Mouse (Mus musculus) 3134 (cell line): ENCODE results near the gene Fads2.

Experiments used
- DNase-seq: peaks from one replicate; pipeline ENCODE4 v3.0.0-alpha.2; 2011; ENCODE audit warnings: low spot score; ENCODE audit not compliant: insufficient read length; ENCODE audit errors: extremely low read depth

The Fads2 gene

GRCm38 (mm10) chr19:10062862-10063261 is 38.7 kb downstream of the Fads2 start:
- no peak for DNase-seq

DNA sequence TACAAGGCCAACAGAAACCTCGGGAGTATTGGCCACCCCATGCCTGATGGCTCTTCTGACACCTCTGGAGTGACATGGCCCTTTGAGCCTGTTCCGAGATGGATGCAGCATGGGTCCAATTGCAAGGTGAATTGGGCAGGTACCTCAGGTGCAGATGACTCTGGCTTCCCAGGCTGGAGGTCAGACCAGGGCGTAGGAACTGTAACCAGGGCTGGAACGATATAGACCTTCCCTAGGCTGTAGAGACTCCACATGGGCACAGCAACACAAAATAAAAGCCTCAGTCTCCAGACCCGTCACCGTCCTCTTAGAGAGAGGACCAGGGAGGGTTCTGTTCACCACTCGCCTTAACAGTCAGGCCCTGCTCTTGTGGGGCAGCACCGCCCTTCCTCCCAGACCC is 39.3 kb downstream of the Fads2 start:
- no peak for DNase-seq

GRCm38 (mm10) chr19:10061624-10062023 is 39.9 kb downstream of the Fads2 start:
- DNase-seq: no peak

GRCm38 (mm10) chr19:10060783-10061590 is 40.6 kb downstream of the Fads2 start:
- no peak for DNase-seq

- no peak for DNase-seq
Observed at GRCm38 (mm10) chr19:10059911-10060567, 41.5 kb downstream of the Fads2 start.

- DNase-seq: no peak
Observed at GRCm38 (mm10) chr19:10058876-10059427, 42.6 kb downstream of the Fads2 start.

GRCm38 (mm10) chr19:10058352-10058825 is 43.2 kb downstream of the Fads2 start:
- no peak for DNase-seq

GRCm38 (mm10) chr19:10057486-10058351 is 43.8 kb downstream of the Fads2 start:
- DNase-seq: peak; percentile 24

DNA sequence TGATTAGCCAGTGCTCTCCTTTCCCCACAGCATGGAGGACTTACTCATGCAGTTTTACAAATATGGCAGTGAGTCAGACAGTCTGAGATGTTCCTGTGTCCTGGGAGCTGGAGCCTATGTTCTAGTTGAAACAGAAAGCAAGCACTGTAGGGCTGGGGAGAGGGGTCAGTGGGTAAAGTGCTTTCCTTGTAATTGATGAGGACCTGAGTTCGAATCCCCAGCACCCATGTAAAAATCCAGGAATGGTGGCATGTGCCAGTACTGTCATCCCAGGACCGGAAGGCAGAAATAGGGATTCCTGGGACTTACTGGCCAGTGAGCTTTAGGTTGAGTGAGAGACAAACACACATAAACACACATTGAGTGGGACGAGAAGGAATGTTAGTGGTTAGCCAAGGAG is 44.9 kb downstream of the Fads2 start:
- no peak for DNase-seq

DNA sequence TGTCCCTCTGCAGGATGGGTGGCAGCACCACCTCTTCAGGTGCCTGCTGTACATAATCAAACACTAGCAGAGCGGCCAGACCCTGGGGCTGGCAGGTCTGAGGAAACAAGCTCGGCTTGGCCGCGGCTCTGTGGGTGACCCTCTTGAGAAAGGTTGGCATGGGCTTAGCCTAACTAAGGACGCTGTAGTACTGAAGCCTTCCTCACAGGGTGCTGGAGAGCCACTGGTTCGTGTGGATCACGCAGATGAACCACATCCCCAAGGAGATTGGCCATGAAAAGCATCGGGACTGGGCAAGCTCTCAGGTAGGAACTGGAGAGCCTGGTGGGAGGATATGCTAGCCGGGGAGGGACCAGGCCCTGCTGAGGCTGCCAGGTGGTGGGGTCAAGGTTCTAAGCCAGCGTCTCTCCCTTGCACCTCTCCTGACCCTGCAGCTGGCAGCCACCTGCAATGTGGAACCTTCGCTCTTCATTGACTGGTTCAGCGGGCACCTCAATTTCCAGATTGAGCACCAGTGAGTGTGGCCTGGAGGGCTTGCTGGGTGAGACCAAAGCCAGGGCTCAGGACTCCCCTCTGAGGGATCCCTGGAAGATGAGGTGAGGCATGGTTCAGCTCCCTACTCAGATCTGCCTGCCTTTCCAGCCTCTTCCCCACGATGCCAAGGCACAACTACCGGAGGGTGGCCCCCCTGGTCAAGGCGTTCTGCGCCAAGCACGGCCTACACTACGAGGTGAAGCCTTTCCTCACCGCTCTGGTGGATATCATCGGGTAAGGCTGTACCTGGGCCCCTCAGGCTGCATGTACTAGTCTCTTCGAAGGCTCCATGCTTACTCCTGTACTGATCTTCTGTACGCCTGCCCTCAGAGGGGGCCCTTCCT is 45.5 kb downstream of the Fads2 start:
- no peak for DNase-seq

DNA sequence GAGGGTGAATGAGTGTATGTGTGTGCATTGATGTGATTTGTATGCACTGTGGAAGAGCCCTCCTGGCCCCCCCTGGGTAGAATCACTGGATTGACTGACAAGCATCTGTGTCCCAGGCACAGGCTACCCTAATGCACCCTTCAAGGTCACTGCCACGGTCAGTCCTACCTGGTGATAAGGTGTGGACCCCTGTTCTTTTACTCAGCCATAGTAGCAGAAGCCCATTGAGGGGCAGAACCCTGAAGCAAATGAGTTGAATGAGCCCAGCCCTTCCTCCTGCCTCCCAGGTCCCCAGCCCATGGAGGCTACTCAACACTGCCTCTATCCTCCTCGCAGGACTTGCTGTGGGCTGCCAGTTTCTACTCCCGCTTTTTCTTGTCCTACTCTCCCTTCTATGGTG is 46.3 kb downstream of the Fads2 start:
- no peak for DNase-seq

DNA sequence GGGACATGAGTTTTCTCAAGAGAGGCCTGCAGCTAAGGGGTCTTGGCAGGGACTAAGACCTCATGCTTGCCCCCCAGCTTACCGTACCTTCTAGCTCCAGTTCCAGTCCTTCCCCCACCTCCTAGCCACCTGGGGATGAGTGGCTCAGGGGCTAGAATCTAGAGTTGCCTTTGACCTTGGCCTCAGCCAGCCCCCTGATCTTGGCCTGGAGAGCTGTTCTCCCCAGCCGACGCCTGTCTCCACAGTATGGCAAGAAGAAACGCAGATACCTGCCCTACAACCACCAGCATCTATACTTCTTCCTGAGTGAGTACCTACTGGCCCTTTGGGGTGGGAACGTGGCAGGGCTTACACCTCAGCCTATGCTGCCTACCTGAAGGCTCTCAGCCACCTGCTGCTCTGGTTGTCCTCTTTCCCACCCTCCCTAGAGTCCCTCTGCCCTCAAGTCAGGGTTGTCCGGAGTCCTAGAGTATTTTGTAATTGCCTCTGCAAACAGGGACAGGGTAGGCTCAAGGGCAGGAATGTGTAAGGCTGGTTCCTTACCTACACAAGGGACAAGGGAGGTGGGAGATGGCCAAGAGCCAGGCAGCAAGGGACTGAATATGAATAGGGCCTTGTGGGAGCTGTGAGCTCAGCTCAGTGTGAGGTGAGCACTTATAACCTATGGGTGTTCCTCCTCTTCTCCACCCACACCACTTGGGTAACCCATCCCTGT is 47.0 kb downstream of the Fads2 start:
- no peak for DNase-seq

DNA sequence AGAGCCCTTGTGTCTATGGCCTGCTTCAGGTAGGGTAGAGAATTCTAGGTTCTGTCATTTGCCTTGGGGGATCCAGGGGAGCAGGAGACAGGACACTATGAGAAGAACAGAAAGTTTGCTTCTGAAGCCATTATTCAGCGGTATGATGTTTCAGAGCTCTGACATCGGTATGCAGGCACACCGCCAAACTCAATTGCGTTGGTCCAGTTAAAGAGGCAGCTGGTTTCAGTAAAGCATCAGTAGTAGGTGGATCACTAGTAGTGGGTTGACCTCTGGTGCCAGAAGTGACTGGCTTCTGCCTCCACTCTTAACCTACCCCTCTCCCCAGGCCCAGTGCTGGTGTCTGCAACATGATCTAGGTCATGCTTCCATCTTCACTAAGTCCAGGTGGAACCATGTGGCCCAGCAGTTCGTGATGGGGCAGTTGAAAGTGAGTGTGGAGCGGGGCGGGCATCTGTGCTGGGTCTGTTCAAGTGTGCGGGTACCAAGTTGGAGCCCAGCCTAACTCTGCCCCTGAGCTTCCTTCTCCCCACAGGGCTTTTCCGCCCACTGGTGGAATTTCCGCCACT is 47.8 kb downstream of the Fads2 start:
- DNase-seq: no peak

DNA sequence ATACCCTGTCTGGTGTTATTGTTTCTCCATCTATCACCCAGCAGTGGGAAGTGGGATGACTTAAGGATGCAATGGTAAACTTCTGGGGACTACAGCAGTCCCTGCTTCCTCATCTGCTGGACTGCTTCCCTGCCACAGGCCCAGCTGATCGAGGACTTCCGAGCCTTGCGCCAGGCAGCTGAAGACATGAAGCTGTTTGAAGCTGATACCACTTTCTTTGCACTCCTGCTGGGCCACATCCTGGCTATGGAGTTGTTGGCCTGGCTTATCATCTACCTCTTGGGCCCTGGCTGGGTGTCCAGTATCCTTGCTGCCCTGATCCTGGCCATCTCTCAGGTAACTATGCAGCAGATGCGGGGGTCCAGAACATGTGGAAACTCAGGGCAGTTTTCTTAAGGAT is 48.8 kb downstream of the Fads2 start:
- DNase-seq: no peak

DNA sequence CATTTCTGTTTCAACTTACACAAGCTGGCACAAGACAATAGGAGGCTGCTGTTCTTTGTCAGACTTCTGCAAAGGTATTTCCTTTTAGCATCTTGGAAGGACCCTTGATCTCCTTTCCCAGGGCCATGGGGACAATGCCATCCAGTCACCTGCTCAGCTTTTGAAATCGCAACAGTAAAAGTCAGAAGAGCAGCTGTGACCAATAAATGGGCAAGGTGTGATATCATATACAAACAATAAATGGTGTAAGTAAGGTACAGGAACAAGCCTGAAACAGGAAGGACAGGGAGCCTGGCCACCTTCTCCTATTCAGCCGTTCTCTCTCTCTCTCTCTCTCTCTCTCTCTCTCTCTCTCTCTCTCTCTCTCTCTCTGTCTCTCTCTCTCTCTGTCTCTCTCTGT is 51.1 kb downstream of the Fads2 start:
- DNase-seq: no peak

DNA sequence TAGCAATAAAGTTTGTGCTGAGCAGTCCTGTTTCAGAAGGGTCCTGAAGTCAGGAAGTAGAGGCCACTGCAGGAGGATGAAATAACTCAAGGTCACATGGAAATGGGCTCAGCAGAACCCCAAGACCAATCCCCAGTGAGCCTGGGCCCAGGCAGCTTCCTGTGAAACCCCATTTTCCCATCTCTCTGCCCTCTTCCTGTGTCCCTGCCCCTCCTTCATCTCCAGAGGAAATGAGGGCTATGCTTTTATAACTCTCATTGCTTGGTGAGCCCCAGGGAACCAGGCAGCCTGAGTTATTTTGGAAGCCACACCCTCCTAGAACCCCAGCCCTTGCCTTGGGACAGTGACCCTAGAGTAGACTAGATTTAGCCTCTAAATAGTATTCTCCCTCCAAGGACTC is 52.0 kb downstream of the Fads2 start:
- DNase-seq: no peak

DNA sequence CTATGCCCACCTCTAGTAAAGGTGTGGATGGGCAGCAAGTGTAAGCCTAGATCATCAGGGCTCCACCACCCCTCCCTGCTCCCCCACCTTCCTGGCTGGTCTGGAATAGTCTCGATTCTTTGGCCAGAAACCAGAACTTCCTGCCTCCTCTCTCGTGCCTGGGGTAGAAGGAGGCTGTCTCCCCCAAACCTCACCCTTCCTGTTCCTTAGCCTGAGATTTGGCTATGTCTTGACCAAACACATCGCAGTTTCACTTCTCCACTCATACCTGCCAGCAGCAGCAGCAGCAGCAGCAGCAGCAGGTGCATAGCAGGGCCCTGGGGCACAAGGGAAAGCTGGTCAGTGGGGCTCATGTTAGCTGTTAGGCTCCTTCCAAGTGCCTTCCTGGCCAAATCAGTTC is 54.6 kb downstream of the Fads2 start:
- DNase-seq: no peak

DNA sequence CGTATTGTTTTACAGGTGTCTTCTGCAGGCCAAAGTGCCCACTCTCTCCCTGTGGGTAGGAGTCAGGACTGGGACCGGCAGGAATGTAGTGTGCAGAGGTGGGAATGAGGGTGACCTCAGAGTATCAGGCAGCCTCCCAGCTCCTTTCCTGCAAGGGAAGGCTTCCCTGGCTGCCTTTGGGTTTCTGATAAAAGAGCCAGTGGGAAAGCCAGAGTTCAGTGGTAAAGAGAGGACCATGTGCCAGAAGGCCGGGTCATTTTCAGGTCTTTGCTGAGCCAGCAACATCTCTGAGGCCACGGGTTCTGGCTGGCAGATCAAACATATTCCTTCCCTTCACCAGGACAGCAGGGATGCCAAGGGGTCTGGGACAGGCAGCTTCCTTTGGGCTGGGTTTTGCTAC is 55.2 kb downstream of the Fads2 start:
- DNase-seq: no peak

GRCm38 (mm10) chr19:10045707-10046106 is 55.8 kb downstream of the Fads2 start:
- no peak for DNase-seq
